ENCODE assay signal across 16 mouse cellular contexts in genomic region chr13:55985396-55985795, GRCm38 (mm10).
DNase-seq lines count a peak whose midpoint lies in the region; ATAC-seq and TF ChIP-seq lines count a peak whose summit lies in the region.
"Had no signal": no experiment of that assay in that cellular context is flagged by ENCODE, and none has a peak within 500 bp of the region (broad histone marks: within the 10 kb centered on the region; RNA-seq: fewer than 3 reads in every experiment).

No protein-coding gene starts in this region.

- 8% methylated on average over 10 of the region's 10 CpGs for WGBS in lung, postnatal 0 days
- 14% methylated on average over 10 of the region's 10 CpGs for WGBS in embryonic facial prominence, embryonic 12.5 days
- 63% methylated on average over 10 of the region's 10 CpGs for WGBS in cerebellum, adult 2 months

- intact Hi-C loops in heart, postnatal 36 days (cut with DNase I), result no loop called here

- H3K4me1 ChIP-seq in lung, postnatal 0 days (ENCODE audit: insufficient read depth, low read depth, low read length), result no peaks in the 10 kb centered on the region; the same call in 1 of the 2 replicates
- H3K4me1 ChIP-seq in embryonic facial prominence, embryonic 12.5 days, result peaks cover 49% of the 10 kb centered on the region
- H3K4me1 ChIP-seq in cerebellum, adult 2 months (ENCODE audit: control insufficient read depth, insufficient read depth, low read length), result peaks cover 7% of the 10 kb centered on the region

- no peaks in the 10 kb centered on the region for H3K9me3 ChIP-seq in lung, postnatal 0 days (ENCODE audit: low read length)
- H3K9me3 ChIP-seq in embryonic facial prominence, embryonic 12.5 days, result no peaks in the 10 kb centered on the region
- H3K9me3 ChIP-seq: limb, embryonic 12.5 days had no signal

- no peak overlapping the region for H3K4me3 ChIP-seq in lung, postnatal 0 days (ENCODE audit: low read depth, low read length)
- H3K4me3 ChIP-seq in embryonic facial prominence, embryonic 12.5 days, result no peak overlapping the region
- no peak overlapping the region for H3K4me3 ChIP-seq in cerebellum, adult 2 months (replicated peaks; ENCODE audit: insufficient read depth, low read depth, low read length)
- H3K4me3 ChIP-seq: limb, embryonic 12.5 days had no signal

- no peak for TF ChIP-seq CTCF in lung, postnatal 0 days (IDR thresholded peaks at IDR 0.05)
- TF ChIP-seq CTCF in cerebellum, adult 2 months (IDR thresholded peaks at IDR 0.05; ENCODE audit: borderline replicate concordance, insufficient read depth, low read depth, low read length), result no peak

- TF ChIP-seq EP300 in lung, postnatal 0 days (IDR thresholded peaks at IDR 0.05), result no peak

- no peak for TF ChIP-seq POLR2A in cerebellum, adult 2 months (IDR thresholded peaks at IDR 0.05; ENCODE audit: borderline replicate concordance, insufficient read depth, low read length)

- H3K36me3 ChIP-seq in lung, postnatal 0 days (ENCODE audit: insufficient read depth, low read length), result no peaks in the 10 kb centered on the region
- no peaks in the 10 kb centered on the region for H3K36me3 ChIP-seq in embryonic facial prominence, embryonic 12.5 days
- H3K36me3 ChIP-seq: limb, embryonic 12.5 days had no signal

- no peaks in the 10 kb centered on the region for H3K27me3 ChIP-seq in lung, postnatal 0 days (replicated peaks; ENCODE audit: insufficient read depth, low read length)
- H3K27me3 ChIP-seq in embryonic facial prominence, embryonic 12.5 days, result peaks cover 12% of the 10 kb centered on the region; the same call in 1 of the 2 replicates
- no peaks in the 10 kb centered on the region for H3K27me3 ChIP-seq in cerebellum, adult 2 months (ENCODE audit: control insufficient read depth, insufficient read depth, low read length)

- H3K27ac ChIP-seq in lung, postnatal 0 days (ENCODE audit: low read length), result 0 out of 2 replicates have a peak overlapping the region, but pooled peaks have one; percentile 10
- peak overlapping the region; percentile 72 for H3K27ac ChIP-seq in embryonic facial prominence, embryonic 12.5 days
- H3K27ac ChIP-seq in cerebellum, adult 2 months (ENCODE audit: insufficient read depth, low read length), result no peak overlapping the region
- H3K27ac ChIP-seq: limb, embryonic 12.5 days had no signal

- peak; percentile 49; the same call in 1 of the 2 replicates for ATAC-seq in lung, postnatal 0 days
- no peak for ATAC-seq in embryonic facial prominence, embryonic 12.5 days (ENCODE audit: insufficient number of reproducible peaks, insufficient read depth, low FRiP score, low TSS enrichment)
- ATAC-seq: forebrain, embryonic 14.5 days; hindbrain, embryonic 16.5 days; liver, postnatal 0 days had no signal

- peak overlapping the region; percentile 35 for H3K4me2 ChIP-seq in lung, postnatal 0 days (replicated peaks; ENCODE audit: low read depth, low read length)
- H3K4me2 ChIP-seq in embryonic facial prominence, embryonic 12.5 days (replicated peaks), result peak overlapping the region; percentile 27
- H3K4me2 ChIP-seq: limb, embryonic 12.5 days had no signal

- no peak overlapping the region for H3K9ac ChIP-seq in lung, postnatal 0 days (replicated peaks; ENCODE audit: low read depth)
- H3K9ac ChIP-seq in embryonic facial prominence, embryonic 12.5 days, result no peak overlapping the region
- H3K9ac ChIP-seq: limb, embryonic 12.5 days; liver, postnatal 0 days had no signal

- DNase-seq in heart, adult 8-10 months (ENCODE audit: low spot score), result peak; percentile 8
- no peak for DNase-seq in heart, postnatal 36 days
- peak; percentile 72 for DNase-seq in lung, postnatal 0 days (ENCODE audit: low spot score)
- no peak for DNase-seq in lung, postnatal 4 days
- DNase-seq in retina, postnatal 7 days (ENCODE audit: low read depth, low spot score), result peak; percentile 32
- DNase-seq in layer of hippocampus, postnatal 25 days (ENCODE audit: extremely low spot score in 1 of 2, low spot score in 1 of 2), result no peak
- no peak for DNase-seq in cerebellum, adult 2 months
- DNase-seq: adrenal gland, postnatal 10 days; cerebellum, postnatal 10 days; kidney, adult 8-10 months; liver, postnatal 0 days; thymus, postnatal 4 days had no signal

Comparison
In these comparisons a context has a peak if more than half of its experiments do, and no peak if none do; other contexts are left out.
1. DNase-seq: peak in heart, adult 8-10 months (single experiment), lung, postnatal 0 days (single experiment) and retina, postnatal 7 days (single experiment); none in heart, postnatal 36 days (0 of 2), lung, postnatal 4 days (0 of 2), layer of hippocampus, postnatal 25 days (0 of 2) and cerebellum, adult 2 months (0 of 2).